Mouse (Mus musculus) sigmoid colon, adult 10 weeks (tissue): Measurements from ENCODE around the gene Wsb1. TPM values are rescaled to one million over a fixed set of nuclear protein-coding genes. Genes with fewer than 3 reads are reported as not detected.

Source experiments
- polyA plus RNA-seq: library from polyadenylated mRNA; stranded (reverse); fragments of 350-450 nt; fragmentation: Illumina TruSeq; extraction: RNeasy Lipid Tissue Mini Kit (QIAGEN cat#74804); gene quantifications from one replicate; pipeline ENCODE4 v1.2.3, GENCODE M21; 2014; ENCODE audit warnings: low read depth, low replicate concordance

Wsb1 gene
- polyA plus RNA-seq = 522 TPM

GRCm38 (mm10) chr11:79254391-79255098 lies at the start of gene Wsb1:
Gene Wsb1, minus strand, starts transcription at chr11:79254671.

GRCm38 (mm10) chr11:79296856-79297491 lies 42.5 kb upstream of the Wsb1 start, which contains the start of gene Gm9964:
Gene Gm9964, minus strand, starts transcription at chr11:79296906.

Other genes starting within 250 kb of the Wsb1 start
- 1.6 TPM for gene Ksr1, start 108.3 kb downstream of the Wsb1 start, polyA plus RNA-seq
- not detected for gene Gm9964, start 42.2 kb upstream of the Wsb1 start, polyA plus RNA-seq
- gene Nf1, start 85.0 kb upstream of the Wsb1 start, polyA plus RNA-seq = 33.9 TPM
- 2.2 TPM for gene Omg, start 249.4 kb upstream of the Wsb1 start, polyA plus RNA-seq